Mouse (Mus musculus): Measurements from ENCODE around the gene Pram1.

- TF ChIP-seq CTCF (IDR thresholded peaks at IDR 0.05; ENCODE audit: insufficient read depth, low read length) (no peak), POLR2A (IDR thresholded peaks at IDR 0.05; ENCODE audit: borderline replicate concordance, extremely low read depth, low read depth, low read length) (no peak)
These were observed 1.9 kb downstream of the Pram1 start for GRCm38 (mm10) chr17:33639743-33640142.
